Mouse (Mus musculus) cerebellum, adult 2 months (tissue): ENCODE results near the gene Vmn1r51.

Source experiments
- CTCF ChIP-seq: fragments of 200-500 bp; IDR thresholded peaks from 2 replicates; pipeline ENCODE4 v1.5.1; 2011; ENCODE audit warnings: low read depth, mild to moderate bottlenecking, control low read depth, low read length, moderate library complexity, borderline replicate concordance; ENCODE audit not compliant: insufficient read depth
- POLR2A ChIP-seq: fragments of 200-500 bp; IDR thresholded peaks from 2 replicates; pipeline ENCODE4 v1.6.1; 2011; ENCODE audit warnings: low read length, control low read depth, borderline replicate concordance; ENCODE audit not compliant: insufficient read depth

DNA sequence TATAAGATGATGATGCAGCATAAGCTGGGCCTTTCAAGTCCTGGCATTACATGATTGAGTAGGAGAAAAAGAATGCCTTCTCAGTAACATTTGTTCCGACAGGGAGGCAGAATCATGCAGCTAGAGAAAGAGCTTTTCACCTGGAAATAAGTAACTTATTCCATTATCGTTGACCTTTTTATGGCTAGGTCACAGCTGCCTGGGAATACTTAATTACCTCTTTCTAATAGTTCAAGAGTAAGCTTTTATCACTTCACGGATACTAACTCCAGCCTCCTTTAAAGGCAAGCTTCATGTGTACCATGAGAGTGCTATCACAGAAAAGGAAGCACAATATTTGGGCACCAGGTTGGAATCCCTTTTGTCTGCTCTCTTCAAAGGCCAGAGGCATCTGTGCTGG lies 37.7 kb downstream of the Vmn1r51 start:
- no peak for TF ChIP-seq CTCF
- TF ChIP-seq POLR2A: no peak
